Mouse (Mus musculus) cortical plate, adult 2 months (tissue): ENCODE results near the gene Ssmem1.

ENCODE experiments used
- CTCF ChIP-seq: fragments of 200-500 bp; IDR thresholded peaks from 2 replicates; pipeline ENCODE4 v1.5.1; 2011; ENCODE audit warnings: mild to moderate bottlenecking, control low read depth, low read length; ENCODE audit not compliant: insufficient read depth; ENCODE audit errors: extremely low read depth
- POLR2A ChIP-seq: fragments of 200-500 bp; IDR thresholded peaks from 2 replicates; pipeline ENCODE4 v1.6.1; 2011; ENCODE audit warnings: mild to moderate bottlenecking, low read length, control low read depth; ENCODE audit not compliant: insufficient read depth; ENCODE audit errors: extremely low read depth

GRCm38 (mm10) chr6:30535340-30535739 is 25.7 kb downstream of the Ssmem1 start:
- no peak for TF ChIP-seq POLR2A
- peak; percentile 52 for TF ChIP-seq CTCF
